Mouse (Mus musculus): ENCODE results near the gene 9430015G10Rik.

9430015G10Rik gene

DNA sequence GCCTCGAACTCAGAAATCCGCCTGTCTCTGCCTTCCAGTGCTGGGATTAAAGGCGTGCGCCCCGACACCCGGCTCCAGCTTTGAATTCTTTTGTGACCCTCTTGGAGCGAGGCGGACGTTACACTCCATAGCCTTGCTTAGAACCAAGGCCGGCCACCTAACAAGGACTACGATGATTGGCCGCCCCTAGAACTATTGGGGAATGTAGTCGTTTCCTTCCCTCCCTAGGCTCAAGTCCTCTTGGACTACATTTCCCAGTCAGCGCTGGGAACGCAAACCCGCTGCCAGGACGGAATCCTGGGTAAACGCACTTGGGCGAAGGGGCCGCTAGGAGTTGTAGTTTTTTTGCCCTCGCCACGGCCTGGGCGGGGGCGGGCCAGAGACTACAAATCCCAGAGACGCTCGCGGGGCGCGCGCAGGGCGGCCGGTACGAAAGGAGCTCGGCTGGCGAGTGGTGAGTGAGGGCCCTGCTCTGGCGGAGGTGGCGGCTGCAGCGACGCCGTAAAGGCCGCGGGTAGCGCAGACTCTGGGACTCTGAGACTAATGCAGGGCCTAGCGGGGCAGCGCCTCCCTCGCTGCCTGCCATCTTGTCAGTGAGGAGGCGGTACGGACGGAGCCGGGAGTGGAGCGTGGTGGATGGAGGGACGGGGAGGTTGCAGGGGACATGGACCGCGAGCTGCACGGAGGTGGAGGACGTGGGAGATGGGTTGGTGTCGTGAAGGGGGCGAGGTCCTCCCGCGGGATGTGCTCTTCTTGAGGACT lies at the start of gene 9430015G10Rik:
Gene 9430015G10Rik (plus strand): TSS at position 413 of the 762 bp plus-strand sequence.
- DNase-seq, result peak; percentile 98

DNA sequence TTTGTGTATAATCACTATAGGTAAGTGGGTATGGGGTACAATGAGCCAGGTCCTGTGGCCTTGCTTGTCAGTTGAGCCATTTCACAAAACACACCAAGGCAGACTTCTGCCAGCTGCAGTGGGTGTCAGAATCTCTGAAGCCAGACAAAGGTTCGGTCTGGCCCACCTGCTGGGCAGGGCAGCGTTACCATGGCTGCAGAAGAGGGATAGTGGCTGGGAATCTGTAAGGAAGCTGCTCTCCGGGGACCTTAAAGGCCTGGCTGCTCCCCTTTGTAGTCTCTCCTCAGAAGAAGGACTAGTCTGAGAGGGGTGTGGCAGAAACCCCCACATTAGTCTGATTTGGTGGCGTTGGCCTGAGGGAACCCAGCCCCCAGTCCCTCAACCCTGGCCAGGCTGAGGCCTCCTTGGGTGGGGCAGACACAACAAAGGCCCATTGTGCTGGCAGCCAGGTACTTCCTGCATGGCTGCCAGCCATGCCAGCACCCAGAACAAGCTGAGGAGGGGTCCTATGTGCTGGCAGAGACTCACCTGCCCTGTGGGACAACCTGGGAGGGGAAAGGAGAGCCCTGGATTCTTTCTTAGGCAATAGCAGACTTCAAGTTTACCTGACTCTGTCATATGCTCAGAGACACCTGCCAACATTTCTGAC lies 45.8 kb upstream of the 9430015G10Rik start:
- DNase-seq, result no peak

DNA sequence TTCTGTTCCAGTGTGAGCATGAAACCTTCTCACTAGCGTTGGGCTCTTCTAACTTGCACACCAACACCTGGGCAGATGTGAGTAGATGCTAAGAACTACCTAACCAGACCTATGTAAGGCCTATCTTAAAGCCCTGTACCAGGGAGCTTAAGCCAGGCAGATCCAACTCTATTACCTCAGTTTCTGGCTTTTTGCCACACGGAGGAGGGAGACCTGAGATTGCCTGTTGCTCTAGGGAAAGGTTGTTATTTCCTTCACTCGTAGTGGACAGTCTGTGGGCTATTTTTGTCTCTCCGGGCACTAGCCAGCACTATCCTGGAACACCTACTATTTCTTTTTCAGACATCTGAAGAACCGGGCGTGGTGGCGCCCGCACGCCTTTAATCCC lies 45.3 kb upstream of the 9430015G10Rik start:
- no peak for DNase-seq

DNA sequence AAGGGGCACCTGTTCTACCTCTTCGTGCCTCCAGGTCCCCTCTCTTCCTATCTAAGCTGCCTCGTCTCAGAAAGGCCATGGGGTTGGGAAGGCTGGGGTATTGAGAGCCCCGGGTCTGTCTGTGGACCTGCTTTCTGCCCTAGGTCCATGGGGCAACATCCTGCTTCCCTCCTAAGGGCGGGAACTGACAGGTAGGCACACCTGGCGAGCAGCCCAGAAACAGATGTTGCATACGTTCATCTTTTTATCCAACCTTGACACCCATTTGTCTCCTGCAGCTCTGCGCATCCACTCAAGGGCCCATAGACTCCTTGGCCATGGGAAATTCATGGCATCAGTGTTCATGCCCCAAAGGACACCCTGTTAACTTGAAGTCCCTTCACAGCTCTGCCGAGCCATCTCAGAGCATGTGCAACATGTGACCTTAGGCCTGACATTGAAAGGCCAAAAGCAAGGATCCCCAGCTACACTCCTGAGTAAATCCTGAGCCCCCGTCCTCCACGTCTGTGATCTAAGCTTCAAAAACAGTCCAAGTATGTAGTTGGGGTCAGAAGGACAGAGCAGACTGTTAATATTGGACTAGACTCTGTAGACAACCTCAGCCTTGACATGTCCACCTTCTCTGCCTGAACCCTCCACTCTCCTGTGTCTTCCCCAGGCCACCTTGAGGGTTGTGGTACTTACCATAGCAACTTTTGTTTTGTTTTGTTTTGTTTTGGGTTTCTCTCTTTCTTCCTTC lies 44.5 kb upstream of the 9430015G10Rik start:
- no peak for DNase-seq

DNA sequence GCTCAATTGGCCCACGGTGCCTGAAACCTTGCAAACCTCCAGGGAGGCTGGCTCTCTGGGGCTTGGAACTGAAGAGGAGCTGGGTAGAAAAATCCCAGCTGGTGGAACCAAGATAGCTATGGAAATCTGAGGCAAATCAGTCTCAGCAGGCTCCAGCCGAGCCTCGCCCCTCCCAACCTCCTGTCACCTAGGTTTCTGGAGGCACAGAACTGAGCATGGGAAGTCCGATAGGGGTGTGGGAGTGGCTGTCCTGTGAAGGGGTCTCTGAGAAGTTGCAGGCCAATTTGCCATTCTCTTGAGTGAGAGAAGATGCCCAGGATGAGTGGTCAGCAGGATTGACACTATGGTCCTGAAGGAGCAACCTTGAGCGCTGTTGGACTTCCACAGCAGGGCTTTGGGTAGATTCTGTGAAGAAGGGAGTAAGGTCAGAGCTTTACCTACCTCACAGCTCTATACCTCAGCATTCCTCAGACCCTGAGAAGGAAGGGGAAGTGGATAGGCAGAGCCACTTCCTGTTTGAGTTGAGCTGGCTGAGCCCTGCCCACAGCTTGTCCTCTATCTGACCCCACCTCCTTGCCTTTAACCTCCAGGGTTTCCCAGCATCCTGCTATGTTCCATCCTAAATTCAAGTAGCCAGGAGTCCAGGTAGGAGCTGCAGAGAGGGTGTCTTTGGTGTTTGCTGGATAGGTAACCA lies 42.4 kb upstream of the 9430015G10Rik start:
- no peak for DNase-seq

DNA sequence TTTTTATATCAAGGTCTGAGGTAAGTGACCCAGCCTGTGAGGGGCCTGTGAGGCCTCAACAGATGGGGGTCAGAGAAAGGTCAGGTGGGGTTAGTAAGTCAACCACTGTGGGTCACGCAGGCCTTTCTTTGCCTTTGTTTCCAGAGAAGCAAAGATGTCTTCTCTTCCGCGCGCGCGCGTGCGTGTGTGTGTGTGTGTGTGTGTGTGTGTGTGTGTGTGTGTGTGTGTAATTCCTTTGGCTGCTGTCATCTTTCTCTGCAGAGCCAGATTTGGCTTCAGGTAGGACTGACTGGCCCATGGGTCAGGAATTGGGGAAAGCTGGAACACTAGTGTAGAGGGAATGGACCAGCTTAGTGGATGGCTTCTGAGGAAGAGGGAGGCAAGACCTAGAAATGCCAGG lies 40.1 kb upstream of the 9430015G10Rik start:
- DNase-seq, result no peak

DNA sequence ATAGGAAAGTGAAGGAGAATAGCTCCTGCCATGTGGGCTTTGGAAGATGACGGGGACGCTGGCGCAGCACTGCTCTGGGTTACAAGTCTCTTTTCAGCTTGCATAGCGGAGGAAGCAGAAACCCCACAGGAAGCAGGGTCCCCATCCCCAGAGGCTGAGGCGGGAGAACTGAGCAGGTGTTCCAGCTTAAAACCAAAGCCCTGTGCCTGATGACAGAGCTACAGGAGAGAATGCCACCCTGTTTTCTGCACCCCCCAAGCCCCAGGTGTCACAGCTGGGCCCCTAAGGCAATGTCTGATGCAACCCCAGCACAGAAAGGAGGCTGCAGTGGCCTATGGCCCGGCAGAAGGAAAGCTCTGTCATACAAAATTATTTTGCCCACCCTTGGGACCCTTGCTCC lies 39.5 kb upstream of the 9430015G10Rik start:
- DNase-seq, result no peak

DNA sequence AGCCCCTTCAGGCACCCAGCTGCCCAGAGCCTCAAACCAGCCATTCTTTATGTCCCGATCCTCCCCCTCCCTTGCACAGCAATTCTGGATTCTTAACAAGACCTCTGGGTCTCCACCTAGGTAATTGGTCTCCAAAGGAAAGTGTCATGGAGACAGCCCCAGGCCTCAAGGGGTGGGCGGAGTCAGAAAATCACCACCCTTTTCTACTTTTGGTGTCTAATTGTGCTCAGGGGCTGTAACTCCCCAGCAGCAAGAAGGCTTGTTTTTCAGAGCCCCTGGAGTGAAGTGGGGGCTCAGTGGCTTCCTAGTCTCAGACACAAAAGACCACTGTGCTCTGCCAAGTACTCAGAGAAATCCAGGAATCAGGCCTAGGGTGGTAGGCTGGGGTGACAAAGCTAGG lies 39.1 kb upstream of the 9430015G10Rik start:
- no peak for DNase-seq

DNA sequence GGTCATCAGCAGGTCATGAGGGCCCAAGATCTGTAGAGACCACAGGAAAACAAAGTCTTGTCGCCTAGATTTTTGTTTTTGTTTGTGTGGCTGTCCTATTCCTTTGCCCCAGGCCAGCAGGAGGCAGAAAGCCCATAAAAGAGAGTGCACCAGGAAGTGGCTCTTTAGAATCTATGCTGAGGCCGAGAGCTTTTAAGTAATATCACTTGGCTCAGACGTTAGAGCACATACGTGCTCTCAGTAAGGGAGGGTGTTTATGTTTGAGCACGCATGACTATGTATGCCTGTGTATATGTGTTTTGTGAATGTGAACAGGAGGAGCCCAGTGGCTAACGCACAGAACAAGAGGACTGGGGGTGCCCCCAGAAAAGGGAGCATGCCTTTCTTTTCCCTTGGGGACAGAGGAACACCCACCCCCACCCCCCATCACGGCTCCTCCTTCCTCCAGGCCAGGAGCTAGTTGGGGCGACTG lies 32.8 kb upstream of the 9430015G10Rik start:
- no peak for DNase-seq

DNA sequence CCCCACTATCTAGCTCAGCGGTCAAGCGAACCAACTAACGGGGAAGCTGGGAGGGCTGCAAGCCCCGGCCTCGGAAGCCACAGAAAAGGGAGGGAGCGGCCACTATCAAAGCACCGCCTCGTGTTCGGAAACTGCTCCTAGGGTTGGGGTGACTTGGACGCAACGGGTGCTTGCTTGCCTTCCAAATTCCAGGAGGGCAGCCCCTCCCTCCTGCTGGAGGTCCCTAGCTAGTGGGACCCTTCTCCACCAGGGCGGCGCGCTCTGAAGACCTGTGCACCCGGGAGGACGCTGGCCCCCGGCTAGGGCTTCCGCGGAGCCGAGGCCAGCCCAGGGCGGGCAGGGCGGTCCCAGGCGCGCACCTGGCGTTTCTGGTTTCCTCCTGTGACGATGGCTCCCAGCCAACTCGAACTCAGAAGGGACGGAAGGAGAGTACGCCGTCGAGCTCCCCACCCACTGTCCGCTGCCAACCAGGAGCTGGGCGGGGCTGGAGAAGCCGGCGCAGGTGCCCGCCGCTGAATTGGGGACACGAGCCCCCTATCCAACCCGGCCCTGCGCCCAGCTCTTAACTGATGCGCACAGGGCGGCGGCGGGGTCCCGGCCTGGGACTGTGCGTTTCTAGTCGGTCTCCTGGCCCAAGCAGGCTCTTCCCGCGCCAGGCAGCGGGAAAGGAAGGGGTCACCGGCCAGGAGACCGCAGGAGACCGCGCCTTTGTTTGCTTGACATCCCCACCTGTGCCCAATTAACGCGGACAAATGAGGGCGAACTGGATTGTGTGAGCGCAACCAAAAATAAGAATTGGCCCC lies 32.1 kb upstream of the 9430015G10Rik start:
- DNase-seq, result peak; percentile 38

DNA sequence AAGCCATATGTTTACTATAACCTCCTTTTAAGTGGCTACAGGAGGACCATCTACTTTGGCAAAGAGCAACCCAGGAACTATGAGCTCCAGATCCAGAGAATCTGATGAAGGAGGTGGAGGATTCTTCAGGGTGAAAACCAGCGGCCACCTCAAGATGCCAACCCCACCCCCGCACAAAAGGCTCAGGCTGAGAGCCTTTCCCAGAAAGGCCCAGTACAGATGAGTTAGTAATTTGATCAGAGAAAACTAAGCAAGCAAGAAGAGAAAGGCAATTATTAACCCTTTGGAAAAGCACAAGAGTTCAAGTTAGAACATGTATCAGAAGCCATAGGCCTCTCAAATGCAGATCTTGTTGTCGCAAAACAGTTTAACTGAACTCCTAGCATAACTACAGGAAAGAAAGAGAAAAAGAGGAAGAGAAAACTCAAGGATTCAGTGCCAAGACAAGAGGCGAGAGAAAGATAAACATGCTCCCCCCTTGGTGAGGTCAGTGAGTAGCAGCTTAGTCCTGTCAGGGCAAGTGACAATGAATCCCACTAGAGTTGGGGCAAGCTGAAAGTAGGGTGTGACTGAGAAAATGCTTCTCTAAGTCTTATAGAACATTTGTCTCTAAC lies 27.1 kb upstream of the 9430015G10Rik start:
- DNase-seq, result no peak

DNA sequence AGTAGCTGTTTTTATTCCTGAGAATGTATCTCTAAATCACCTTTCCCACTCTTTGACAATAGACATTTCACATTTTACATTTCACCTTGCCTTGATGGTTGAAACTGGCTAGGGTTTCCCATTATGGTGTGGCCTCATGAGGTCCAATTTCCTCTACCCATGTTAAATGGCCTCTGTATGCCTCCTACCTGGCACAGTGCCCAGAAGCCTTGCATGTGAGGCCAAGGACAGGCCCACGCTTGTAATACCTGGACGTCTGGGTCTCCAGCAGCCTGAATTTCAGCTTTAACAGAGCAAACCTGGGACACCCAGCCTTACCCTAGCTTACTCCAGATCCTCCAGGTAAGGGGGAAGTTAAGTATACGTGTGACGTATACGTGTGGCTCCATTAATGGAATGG lies 26.4 kb upstream of the 9430015G10Rik start:
- peak; percentile 45 for DNase-seq

DNA sequence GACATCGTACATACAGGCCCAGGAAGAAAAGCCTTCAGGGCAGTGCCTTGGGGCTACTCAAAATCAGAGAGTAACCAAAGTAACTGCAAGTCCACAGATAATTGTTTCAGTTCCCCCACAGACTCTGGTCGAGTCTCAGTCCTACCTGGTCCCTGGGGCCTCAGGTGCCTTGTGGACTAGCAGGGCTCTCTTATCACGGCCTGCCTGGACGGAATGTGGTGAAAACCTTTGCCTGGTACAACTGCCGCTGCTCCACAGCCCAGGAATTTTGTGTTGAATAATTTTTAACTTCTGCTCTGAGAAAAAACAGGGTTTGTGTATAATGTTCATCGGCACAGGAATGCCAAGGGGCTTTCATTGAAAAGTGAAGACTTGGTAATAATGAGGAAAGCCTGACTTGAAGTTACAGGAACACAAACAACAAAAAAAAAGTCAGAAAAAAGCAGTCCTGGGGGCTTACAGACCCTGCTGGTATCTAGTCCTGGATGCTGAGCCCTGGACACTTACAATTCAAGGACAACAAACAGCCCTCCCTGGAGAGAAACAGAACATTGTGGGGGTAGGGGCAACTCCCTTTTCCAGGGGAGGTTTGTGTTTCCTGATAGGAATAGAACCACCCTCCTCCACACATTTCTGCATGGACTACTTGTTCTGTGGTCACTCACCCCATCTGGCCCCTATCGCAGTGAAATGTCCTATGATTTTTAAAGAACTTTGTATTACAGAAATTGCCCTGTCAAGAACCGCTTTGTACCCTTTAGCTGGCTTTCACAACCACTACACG lies 25.5 kb upstream of the 9430015G10Rik start:
- no peak for DNase-seq

DNA sequence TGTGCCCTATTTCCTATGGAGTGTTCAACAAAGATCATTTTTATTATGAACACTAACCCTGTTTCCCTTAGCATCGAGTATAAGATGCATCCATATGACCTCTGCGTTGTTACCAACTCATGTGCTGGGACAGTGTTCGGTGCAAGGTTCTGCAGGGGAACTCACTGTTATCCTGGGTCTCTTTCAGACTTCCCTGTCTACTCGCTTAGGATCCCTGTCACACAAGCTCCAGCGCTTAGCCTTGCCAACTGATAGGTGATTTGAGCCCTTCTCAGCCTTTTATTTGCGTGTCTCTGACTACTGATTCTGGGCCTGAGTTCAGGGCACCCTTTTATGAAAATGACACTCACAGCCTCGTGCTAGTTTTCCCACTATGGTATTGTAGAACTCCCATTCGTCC lies 24.5 kb upstream of the 9430015G10Rik start:
- no peak for DNase-seq

DNA sequence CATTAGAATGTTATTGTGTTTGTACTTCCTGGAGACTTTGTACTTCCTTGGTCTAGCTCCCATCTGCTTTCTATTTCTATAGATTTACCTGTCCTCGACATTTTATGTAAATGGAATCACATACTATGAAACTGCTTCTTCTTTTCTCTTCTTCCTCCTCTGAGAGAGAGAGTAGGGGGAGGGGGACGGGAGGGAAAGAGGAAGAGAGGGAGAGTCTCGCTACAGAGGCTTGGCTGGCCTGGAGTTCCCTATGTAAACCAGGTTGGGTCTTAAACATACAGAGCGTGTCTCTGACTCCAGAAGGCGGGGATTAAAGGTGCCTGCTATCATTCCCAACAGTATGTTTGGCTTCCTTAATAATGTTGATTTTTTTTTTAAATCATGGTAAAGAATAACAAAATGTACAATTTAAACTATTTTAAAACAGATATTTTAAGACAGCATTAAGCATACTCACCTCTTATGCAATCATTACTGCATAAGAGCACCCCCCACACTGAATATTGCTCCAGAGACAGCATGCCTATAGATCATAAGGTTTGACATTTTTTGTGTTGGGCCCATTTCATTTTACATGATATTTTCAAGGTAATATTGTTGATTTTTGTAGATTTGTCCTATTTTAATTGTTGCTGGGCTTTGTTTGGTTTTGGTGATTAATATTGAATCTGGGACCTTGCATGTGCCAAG lies 22.2 kb upstream of the 9430015G10Rik start:
- DNase-seq, result no peak

DNA sequence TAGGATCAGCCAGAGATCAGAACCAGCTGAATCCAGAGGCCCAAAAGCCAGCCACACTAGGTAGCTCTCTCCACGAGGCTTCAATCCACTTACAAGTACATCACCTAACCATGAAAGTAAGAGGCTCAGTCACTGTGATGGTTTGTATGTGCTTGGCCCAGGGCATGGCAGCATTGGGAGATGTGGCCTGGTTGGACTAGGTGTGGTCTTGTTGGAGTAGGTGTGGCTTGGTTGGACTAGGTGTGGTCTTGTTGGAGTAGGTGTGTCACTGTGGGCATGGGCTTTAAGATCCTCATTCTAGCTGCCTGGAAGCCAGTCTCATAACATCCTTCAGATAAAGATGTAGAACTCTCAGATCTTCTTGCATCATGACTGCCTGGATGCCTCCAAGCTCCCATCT lies 18.5 kb upstream of the 9430015G10Rik start:
- DNase-seq, result peak; percentile 41

DNA sequence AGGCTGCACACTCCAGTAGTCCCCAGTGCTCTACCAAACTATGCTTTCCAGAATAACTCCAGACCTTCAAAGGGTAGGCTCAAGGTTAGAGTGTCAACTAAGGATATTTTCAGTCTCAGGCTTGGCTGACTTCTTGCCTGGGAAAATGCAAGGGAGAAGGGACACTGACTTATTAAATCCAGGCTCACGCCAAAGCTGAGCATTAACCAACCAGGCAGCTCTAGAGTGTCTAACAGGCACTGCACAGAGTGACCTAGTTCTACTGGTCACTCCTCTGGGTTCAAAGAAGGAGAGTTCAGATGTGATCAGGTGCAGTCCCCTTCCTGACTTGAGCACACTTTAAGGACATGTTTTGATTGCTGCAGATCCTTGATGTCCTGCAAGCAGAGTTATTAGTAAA lies 17.0 kb upstream of the 9430015G10Rik start:
- DNase-seq, result no peak

DNA sequence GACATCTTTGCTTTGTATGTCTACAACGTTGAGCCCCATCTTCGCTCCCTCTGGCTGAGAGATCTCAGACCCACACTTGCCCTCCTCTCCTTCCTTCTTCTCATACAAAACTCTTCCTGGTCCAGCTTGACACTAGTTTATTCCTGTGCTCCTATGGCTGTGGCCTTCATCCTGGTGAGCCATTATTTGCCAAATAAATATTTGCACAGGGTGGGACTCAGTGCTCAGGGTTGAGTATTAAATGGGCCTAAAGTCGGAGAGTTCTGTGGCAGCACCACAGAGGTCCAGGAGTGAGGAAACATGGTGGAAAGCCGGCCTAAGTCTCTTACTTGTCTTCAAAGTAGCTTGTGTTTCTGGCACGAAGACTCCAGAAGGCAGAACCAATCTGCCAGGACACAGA lies 16.0 kb upstream of the 9430015G10Rik start:
- DNase-seq, result no peak

DNA sequence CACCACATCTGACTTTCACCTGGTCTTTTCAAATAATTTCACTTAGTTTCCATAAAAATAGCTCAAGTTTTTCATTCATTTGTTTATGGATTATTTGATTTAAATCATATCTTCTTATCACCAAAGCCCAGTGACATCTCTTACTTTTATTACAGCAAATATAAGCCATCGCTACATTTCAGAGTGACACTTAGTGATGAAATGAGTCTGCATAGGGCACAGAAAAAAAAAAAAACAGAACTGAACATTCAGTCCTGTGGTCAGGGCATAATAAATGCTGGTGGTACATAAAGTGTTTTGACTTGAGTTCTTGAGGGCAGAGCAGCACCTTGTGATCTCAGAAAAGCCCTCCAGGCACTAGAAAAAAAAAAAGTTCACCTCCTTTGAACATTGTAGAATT lies 13.6 kb upstream of the 9430015G10Rik start:
- no peak for DNase-seq

DNA sequence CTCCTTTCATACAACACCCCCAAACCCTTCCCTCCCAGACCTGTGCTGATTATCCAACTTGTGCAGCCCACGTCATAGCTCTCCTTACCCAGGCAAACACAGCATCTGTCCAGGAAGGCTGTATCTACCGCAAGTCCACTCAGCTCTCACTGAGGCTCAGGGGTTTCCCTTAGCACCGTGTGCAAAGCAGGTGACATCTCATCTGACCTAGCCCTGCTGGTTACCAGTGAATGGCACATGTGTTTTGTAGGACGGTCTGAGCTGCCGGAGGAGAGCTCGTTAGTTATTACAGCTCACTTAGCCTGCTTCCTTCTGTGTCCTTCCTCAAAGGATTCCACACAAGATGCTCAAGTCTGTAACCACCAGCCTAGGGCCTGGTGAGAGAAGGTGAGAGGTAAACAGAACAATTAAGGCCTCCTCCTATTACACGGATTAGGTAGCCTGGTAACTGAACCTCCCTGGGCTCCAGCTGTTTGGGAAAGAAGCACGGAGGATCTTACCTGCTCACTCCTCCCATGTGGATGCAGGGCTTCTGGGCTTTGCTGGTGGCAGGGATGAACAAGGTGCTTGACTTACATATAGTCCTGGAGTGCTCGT lies 11.9 kb upstream of the 9430015G10Rik start:
- no peak for DNase-seq
